Mouse (Mus musculus) thymus, adult 2 months (tissue): ENCODE data around the gene Btla.

Source experiments
- CTCF ChIP-seq: fragments of 200-500 bp; IDR thresholded peaks from 2 replicates; pipeline ENCODE4 v1.5.1; 2012; ENCODE audit warnings: mild to moderate bottlenecking, control low read depth, low read length, moderate library complexity, borderline replicate concordance; ENCODE audit not compliant: control insufficient read depth, poor library complexity, insufficient read depth; ENCODE audit errors: extremely low read depth
- POLR2A ChIP-seq: fragments of 200-500 bp; IDR thresholded peaks from 2 replicates; pipeline ENCODE4 v1.6.1; 2012; ENCODE audit warnings: mild to moderate bottlenecking, low read length, control low read depth, moderate library complexity; ENCODE audit not compliant: control insufficient read depth, poor library complexity, insufficient read depth; ENCODE audit errors: extremely low read depth

GRCm38 (mm10) chr16:45222771-45223170 lies 1.3 kb upstream of the Btla start:
- TF ChIP-seq CTCF (no peak), POLR2A (no peak)
